Mouse (Mus musculus) heart, embryonic 15.5 days (tissue): ENCODE results near the gene Srrm2. TPM values are rescaled to one million over a fixed set of nuclear protein-coding genes. Genes with fewer than 3 reads are reported as not detected.

ENCODE experiments used
- ATAC-seq: fragments of 200-750 bp; cut with Nextera tagmentation; replicated peaks from 2 replicates; pipeline ENCODE4 v1.8.0; 2017; ENCODE audit warnings: low read depth, moderate TSS enrichment; ENCODE audit not compliant: insufficient number of reproducible peaks, insufficient read depth, low FRiP score
- H3K27ac ChIP-seq: fragments of 300-500 bp; sonication (generic); 2 replicates; pipeline ENCODE4 v1.5.1; 2015; ENCODE audit warnings: mild to moderate bottlenecking, inconsistent platforms
- H3K27me3 ChIP-seq: fragments of 300-500 bp; sonication (generic); 2 replicates; pipeline ENCODE4 v1.6.1; 2015; ENCODE audit warnings: inconsistent platforms
- H3K36me3 ChIP-seq: fragments of 300-500 bp; sonication (generic); 2 replicates; pipeline ENCODE4 v1.6.1; 2015; ENCODE audit warnings: mild to moderate bottlenecking, inconsistent platforms
- H3K4me1 ChIP-seq: fragments of 300-500 bp; sonication (generic); replicated peaks from 2 replicates; pipeline ENCODE4 v1.6.1; 2015; ENCODE audit warnings: inconsistent platforms
- H3K4me2 ChIP-seq: fragments of 300-500 bp; sonication (generic); 2 replicates; pipeline ENCODE4 v1.6.1; 2015; ENCODE audit warnings: inconsistent platforms, mild to moderate bottlenecking, moderate library complexity
- H3K4me3 ChIP-seq: fragments of 300-500 bp; sonication (generic); 2 replicates; pipeline ENCODE4 v1.5.1; 2015; ENCODE audit warnings: mild to moderate bottlenecking, inconsistent platforms
- H3K9ac ChIP-seq: fragments of 300-500 bp; sonication (generic); 2 replicates; pipeline ENCODE4 v1.6.1; 2015; ENCODE audit warnings: mild to moderate bottlenecking, inconsistent platforms
- H3K9me3 ChIP-seq: fragments of 300-500 bp; sonication (generic); replicated peaks from 2 replicates; pipeline ENCODE4 v1.6.1; 2016; ENCODE audit warnings: inconsistent platforms
- WGBS: fragments of 180-500 bp; shearing (Covaris S2); methylation state at CpG from one replicate; pipeline ENCODE4 v1.1.7; 2015; ENCODE audit warnings: mixed read lengths; 5-methylcytosine and 5-hydroxymethylcytosine counted together
- polyA plus RNA-seq: library from polyadenylated mRNA; unstranded; fragments of >200 nt; fragmentation: Nextera tagmentation; extraction: Ambion mirVana; gene quantifications from 2 replicates; pipeline ENCODE4 v1.2.1, GENCODE M21; 2015

The Srrm2 gene
- polyA plus RNA-seq, 1 experiment from 2014 or later: 315 TPM

- Histone ChIP-seq H3K4me2 (no peak overlapping the region), H3K9ac (no peak overlapping the region), H3K4me3 (no peak overlapping the region), H3K4me1 (no peaks in the 10 kb centered on the region), H3K9me3 (peaks cover 10% of the 10 kb centered on the region), H3K36me3 (peaks cover 97% of the 10 kb centered on the region), H3K27ac (no peak overlapping the region), H3K27me3 (no peaks in the 10 kb centered on the region)
- 97% methylated on average over 16 of the region's 16 CpGs for WGBS
- no peak for ATAC-seq
Measured at GRCm38 (mm10) chr17:23815641-23816040, 25.3 kb downstream of the Srrm2 start.

- H3K27me3 ChIP-seq: no peaks in the 10 kb centered on the region
- WGBS: 95% methylated on average over 8 of the region's 8 CpGs
- no peak overlapping the region for H3K27ac ChIP-seq
- peaks cover 10% of the 10 kb centered on the region for H3K9me3 ChIP-seq
- H3K4me3 ChIP-seq: no peak overlapping the region
- no peak for ATAC-seq
- H3K4me2 ChIP-seq: no peak overlapping the region
- H3K36me3 ChIP-seq: peaks cover 98% of the 10 kb centered on the region
- H3K4me1 ChIP-seq: no peaks in the 10 kb centered on the region
- no peak overlapping the region for H3K9ac ChIP-seq
Measured at GRCm38 (mm10) chr17:23818579-23818978, 28.2 kb downstream of the Srrm2 start.

GRCm38 (mm10) chr17:23819235-23819634 is 28.9 kb downstream of the Srrm2 start:
- no peak overlapping the region for H3K9ac ChIP-seq
- no peak overlapping the region for H3K4me3 ChIP-seq
- H3K27ac ChIP-seq: no peak overlapping the region
- no peaks in the 10 kb centered on the region for H3K27me3 ChIP-seq
- peaks cover 10% of the 10 kb centered on the region for H3K9me3 ChIP-seq
- H3K4me2 ChIP-seq: no peak overlapping the region
- no peak for ATAC-seq
- peaks cover 97% of the 10 kb centered on the region for H3K36me3 ChIP-seq
- 97% methylated on average over 25 of the region's 25 CpGs for WGBS
- H3K4me1 ChIP-seq: no peaks in the 10 kb centered on the region

GRCm38 (mm10) chr17:23820731-23821130 is 30.4 kb downstream of the Srrm2 start:
- Histone ChIP-seq H3K4me2 (no peak overlapping the region), H3K9ac (no peak overlapping the region), H3K27ac (no peak overlapping the region), H3K9me3 (peaks cover 10% of the 10 kb centered on the region), H3K27me3 (no peaks in the 10 kb centered on the region), H3K4me1 (no peaks in the 10 kb centered on the region), H3K4me3 (no peak overlapping the region), H3K36me3 (peaks cover 97% of the 10 kb centered on the region)
- no peak for ATAC-seq
- 94% methylated on average over 5 of the region's 5 CpGs for WGBS

GRCm38 (mm10) chr17:23822094-23822493 is 31.8 kb downstream of the Srrm2 start:
- WGBS: 68% methylated on average over 6 of the region's 6 CpGs
- Histone ChIP-seq H3K36me3 (peaks cover 94% of the 10 kb centered on the region), H3K4me3 (no peak overlapping the region), H3K4me1 (peaks cover 6% of the 10 kb centered on the region), H3K4me2 (no peak overlapping the region), H3K9ac (no peak overlapping the region), H3K9me3 (peaks cover 10% of the 10 kb centered on the region), H3K27ac (no peak overlapping the region), H3K27me3 (no peaks in the 10 kb centered on the region)
- no peak for ATAC-seq

GRCm38 (mm10) chr17:23823018-23823417 is 32.7 kb downstream of the Srrm2 start:
- 80% methylated on average over 16 of the region's 16 CpGs for WGBS
- H3K9ac ChIP-seq: no peak overlapping the region
- no peak for ATAC-seq

GRCm38 (mm10) chr17:23823614-23824013 is 33.3 kb downstream of the Srrm2 start:
- no peaks in the 10 kb centered on the region for H3K27me3 ChIP-seq
- peaks cover 10% of the 10 kb centered on the region for H3K9me3 ChIP-seq
- no peak overlapping the region for H3K4me2 ChIP-seq
- H3K4me1 ChIP-seq: peaks cover 18% of the 10 kb centered on the region
- 86% methylated on average over 12 of the region's 12 CpGs for WGBS
- H3K36me3 ChIP-seq: peaks cover 78% of the 10 kb centered on the region
- ATAC-seq: no peak
- H3K27ac ChIP-seq: no peak overlapping the region
- H3K9ac ChIP-seq: no peak overlapping the region
- no peak overlapping the region for H3K4me3 ChIP-seq

More at GRCm38 (mm10) chr17:23823018-23823417, 32.7 kb downstream of the Srrm2 start:
- Histone ChIP-seq H3K9me3 (peaks cover 10% of the 10 kb centered on the region), H3K27me3 (no peaks in the 10 kb centered on the region), H3K27ac (no peak overlapping the region), H3K4me3 (no peak overlapping the region), H3K4me1 (peaks cover 15% of the 10 kb centered on the region), H3K4me2 (no peak overlapping the region), H3K36me3 (peaks cover 84% of the 10 kb centered on the region)

- H3K4me3 ChIP-seq: no peak overlapping the region
- ATAC-seq: no peak
Measured at GRCm38 (mm10) chr17:23825591-23825990, 35.3 kb downstream of the Srrm2 start.

GRCm38 (mm10) chr17:23828271-23829001 is 38.1 kb downstream of the Srrm2 start:
- peak; percentile 80 for ATAC-seq
- Histone ChIP-seq H3K36me3 (peaks cover 31% of the 10 kb centered on the region), H3K9me3 (no peaks in the 10 kb centered on the region), H3K4me2 (peak overlapping the region; percentile 83), H3K4me3 (peak overlapping the region; percentile 84), H3K4me1 (peaks cover 18% of the 10 kb centered on the region), H3K27me3 (peaks cover 34% of the 10 kb centered on the region), H3K27ac (peak overlapping the region; percentile 82), H3K9ac (peak overlapping the region; percentile 76)
- under 1% methylated on average over 47 of the region's 47 CpGs for WGBS

More at GRCm38 (mm10) chr17:23825591-23825990, 35.3 kb downstream of the Srrm2 start:
- no peak overlapping the region for H3K4me2 ChIP-seq
- H3K27ac ChIP-seq: no peak overlapping the region
- peaks cover 18% of the 10 kb centered on the region for H3K4me1 ChIP-seq
- H3K9ac ChIP-seq: no peak overlapping the region
- WGBS: 83% methylated on average over 4 of the region's 4 CpGs
- H3K9me3 ChIP-seq: no peaks in the 10 kb centered on the region
- H3K27me3 ChIP-seq: peaks cover 8% of the 10 kb centered on the region
- H3K36me3 ChIP-seq: peaks cover 59% of the 10 kb centered on the region

GRCm38 (mm10) chr17:23829064-23829619 is 38.8 kb downstream of the Srrm2 start, which contains the start of gene Elob:
TSS of gene Elob (minus strand) at chr17:23829136.
- peaks cover 18% of the 10 kb centered on the region for H3K4me1 ChIP-seq
- ATAC-seq: peak; percentile 94

GRCm38 (mm10) chr17:23831201-23831600 is 40.9 kb downstream of the Srrm2 start:
- no peak overlapping the region for H3K4me3 ChIP-seq
- H3K36me3 ChIP-seq: peaks cover 5% of the 10 kb centered on the region
- 91% methylated on average over 1 of the region's 1 CpGs for WGBS
- H3K9ac ChIP-seq: no peak overlapping the region
- H3K27ac ChIP-seq: no peak overlapping the region
- peaks cover 18% of the 10 kb centered on the region for H3K4me1 ChIP-seq
- H3K27me3 ChIP-seq: peaks cover 60% of the 10 kb centered on the region
- no peak for ATAC-seq
- no peaks in the 10 kb centered on the region for H3K9me3 ChIP-seq
- no peak overlapping the region for H3K4me2 ChIP-seq

More at GRCm38 (mm10) chr17:23829064-23829619, 38.8 kb downstream of the Srrm2 start, which contains the start of gene Elob:
- H3K27me3 ChIP-seq: peaks cover 40% of the 10 kb centered on the region
- peak within 1 kb of the TSS; percentile 82 for H3K27ac ChIP-seq
- H3K9me3 ChIP-seq: no peaks in the 10 kb centered on the region
- peak within 1 kb of the TSS; percentile 83 for H3K4me2 ChIP-seq
- under 1% methylated on average over 41 of the region's 42 CpGs for WGBS
- peak within 1 kb of the TSS; percentile 84 for H3K4me3 ChIP-seq
- H3K36me3 ChIP-seq: peaks cover 25% of the 10 kb centered on the region
- peak within 1 kb of the TSS; percentile 76 for H3K9ac ChIP-seq
